Mouse (Mus musculus) spleen, adult 2 months (tissue): ENCODE measurements around the gene Nit1. TPM values are rescaled to one million over a fixed set of nuclear protein-coding genes. Genes with fewer than 3 reads are reported as not detected.

Source experiments
- DNase-seq, 2 experiments: peaks; one replicate each; pipeline versions ENCODE4 v3.0.0 to v3.0.0-alpha.2; 2012 to 2021; ENCODE audit warnings: low spot score in 2 of 2, low read depth in 1 of 2
- H3K27ac ChIP-seq: fragments of 200-500 bp; 2 replicates; pipeline ENCODE4 v1.5.1; 2012; ENCODE audit warnings: low read length, inconsistent platforms; ENCODE audit not compliant: insufficient read depth
- H3K27me3 ChIP-seq: fragments of 200-500 bp; 2 replicates; pipeline ENCODE4 v1.6.1; 2012; ENCODE audit warnings: mild to moderate bottlenecking, moderate library complexity, low read length, inconsistent platforms; ENCODE audit not compliant: control insufficient read depth, insufficient read depth
- H3K36me3 ChIP-seq: fragments of 200-500 bp; 2 replicates; pipeline ENCODE4 v1.6.1; 2012; ENCODE audit warnings: mild to moderate bottlenecking, low read length, inconsistent platforms; ENCODE audit not compliant: control insufficient read depth, insufficient read depth
- H3K4me1 ChIP-seq: fragments of 200-500 bp; 2 replicates; pipeline ENCODE4 v1.6.1; 2011; ENCODE audit warnings: inconsistent platforms; ENCODE audit not compliant: control insufficient read depth, insufficient read depth, insufficient read length
- H3K4me3 ChIP-seq: fragments of 200-500 bp; 2 replicates; pipeline ENCODE4 v1.5.1; 2011; ENCODE audit warnings: mild to moderate bottlenecking, inconsistent platforms; ENCODE audit not compliant: insufficient read depth, insufficient read length; ENCODE audit errors: extremely low read depth
- CTCF ChIP-seq: fragments of 200-500 bp; IDR thresholded peaks from 2 replicates; pipeline ENCODE4 v1.5.1; 2011; ENCODE audit warnings: mild to moderate bottlenecking, inconsistent platforms; ENCODE audit not compliant: insufficient read depth, insufficient read length, insufficient replicate concordance; ENCODE audit errors: extremely low read depth
- POLR2A ChIP-seq: fragments of 200-500 bp; IDR thresholded peaks from 2 replicates; pipeline ENCODE4 v1.6.1; 2011; ENCODE audit warnings: low read depth, low read length, inconsistent platforms
- WGBS: fragments of 180-500 bp; shearing (Covaris S2); methylation state at CpG from one replicate; pipeline ENCODE4 v1.1.7; 2018; 5-methylcytosine and 5-hydroxymethylcytosine counted together
- polyA plus RNA-seq: library from polyadenylated mRNA; depleted of rRNA; stranded (reverse); fragments of >200 nt; gene quantifications from 2 replicates; pipeline ENCODE4 v1.2.3, GENCODE M21; 2012

Nit1 gene
- polyA plus RNA-seq, 1 experiment = 22.6 TPM

DNA sequence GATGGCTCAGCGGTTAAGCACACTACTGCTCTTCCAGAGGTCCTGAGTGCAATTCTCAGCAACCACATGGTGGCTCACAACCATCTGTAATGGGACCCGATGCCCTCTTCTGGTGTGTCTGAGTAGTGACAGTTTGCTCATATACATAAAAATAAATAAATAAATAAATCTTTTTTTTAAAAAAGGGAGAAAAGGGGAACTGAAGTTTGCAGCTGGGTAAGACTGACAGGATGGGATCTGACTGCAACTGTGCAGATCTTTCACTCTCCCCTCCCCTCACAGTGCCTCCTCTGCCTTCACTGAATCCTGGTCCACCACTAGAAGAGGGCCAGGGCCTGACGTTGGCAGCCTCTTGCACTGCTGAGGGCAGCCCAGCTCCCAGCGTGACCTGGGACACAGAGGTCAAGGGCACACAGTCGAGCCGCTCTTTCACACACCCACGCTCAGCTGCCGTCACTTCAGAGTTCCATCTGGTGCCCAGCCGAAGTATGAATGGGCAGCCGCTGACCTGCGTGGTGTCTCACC lies 36.7 kb upstream of the Nit1 start:
- no peak overlapping the region for H3K4me3 ChIP-seq
- H3K27me3 ChIP-seq = no peaks in the 10 kb centered on the region
- no peaks in the 10 kb centered on the region for H3K36me3 ChIP-seq
- H3K27ac ChIP-seq = 0 out of 2 replicates have a peak overlapping the region, but pooled peaks have one; percentile 26
- H3K4me1 ChIP-seq = peaks cover 10% of the 10 kb centered on the region; the same call in 1 of the 2 replicates
- WGBS = 67% methylated on average over 11 of the region's 11 CpGs
- no peak for DNase-seq
- TF ChIP-seq CTCF = no peak
- no peak for TF ChIP-seq POLR2A

DNA sequence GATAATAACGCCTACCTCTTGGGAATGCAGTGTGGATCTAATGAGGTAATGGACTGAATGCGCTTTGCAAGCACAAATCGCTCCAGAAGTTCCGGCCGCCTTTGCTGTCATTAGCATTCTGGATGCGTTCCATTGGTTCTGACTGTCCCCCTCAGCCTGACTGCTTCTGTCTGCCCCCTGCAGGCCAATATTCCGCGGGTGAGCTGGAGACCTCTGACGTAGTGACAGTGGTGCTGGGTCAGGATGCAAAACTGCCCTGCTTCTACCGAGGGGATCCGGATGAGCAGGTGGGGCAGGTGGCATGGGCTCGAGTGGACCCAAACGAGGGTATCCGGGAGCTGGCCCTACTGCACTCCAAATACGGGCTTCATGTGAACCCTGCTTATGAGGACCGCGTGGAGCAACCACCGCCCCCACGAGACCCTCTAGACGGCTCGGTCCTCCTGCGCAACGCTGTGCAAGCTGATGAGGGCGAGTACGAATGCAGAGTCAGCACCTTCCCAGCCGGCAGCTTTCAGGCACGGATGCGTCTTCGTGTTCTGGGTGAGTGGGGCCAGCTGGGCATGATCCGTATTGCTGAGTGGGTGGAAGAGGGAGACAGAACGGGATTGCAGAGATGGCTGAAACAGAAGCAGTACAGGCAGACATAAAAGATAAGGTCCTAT lies 34.6 kb upstream of the Nit1 start:
- 18% methylated on average over 31 of the region's 31 CpGs for WGBS
- peak; percentile 75; the same call in 1 of the 2 replicates for TF ChIP-seq CTCF
- TF ChIP-seq POLR2A = no peak
- H3K27ac ChIP-seq = no peak overlapping the region
- no peaks in the 10 kb centered on the region for H3K36me3 ChIP-seq
- DNase-seq = peak; percentile 63 to 81
- peak overlapping the region; percentile 16; the same call in 1 of the 2 replicates for H3K4me3 ChIP-seq
- H3K27me3 ChIP-seq = no peaks in the 10 kb centered on the region
- peaks cover 10% of the 10 kb centered on the region; the same call in 1 of the 2 replicates for H3K4me1 ChIP-seq

DNA sequence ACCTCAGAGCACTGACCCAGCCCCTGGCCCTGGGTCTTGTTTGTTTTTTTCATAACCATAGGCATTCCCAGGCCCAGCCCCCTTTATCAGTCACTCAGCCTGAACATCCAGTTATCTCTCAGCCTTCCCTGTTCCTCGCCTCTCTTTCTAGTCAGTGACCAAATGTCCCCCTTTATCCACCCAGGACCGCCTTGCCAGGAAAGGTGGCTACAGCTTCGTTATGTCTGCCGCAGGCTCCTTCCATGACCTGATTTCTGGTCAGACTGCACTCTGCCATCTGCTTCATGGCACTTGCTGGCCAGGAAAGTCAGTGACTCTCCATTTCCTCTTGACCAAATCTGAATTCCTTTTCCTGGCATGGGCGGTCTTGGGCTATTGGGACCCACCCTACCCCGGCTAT lies 32.9 kb upstream of the Nit1 start:
- no peak overlapping the region for H3K4me3 ChIP-seq
- TF ChIP-seq POLR2A = no peak
- no peak for TF ChIP-seq CTCF
- peaks cover 10% of the 10 kb centered on the region; the same call in 1 of the 2 replicates for H3K4me1 ChIP-seq
- no peaks in the 10 kb centered on the region for H3K36me3 ChIP-seq
- DNase-seq = no peak
- H3K27ac ChIP-seq = no peak overlapping the region
- H3K27me3 ChIP-seq = no peaks in the 10 kb centered on the region
- WGBS = 94% methylated on average over 6 of the region's 6 CpGs

DNA sequence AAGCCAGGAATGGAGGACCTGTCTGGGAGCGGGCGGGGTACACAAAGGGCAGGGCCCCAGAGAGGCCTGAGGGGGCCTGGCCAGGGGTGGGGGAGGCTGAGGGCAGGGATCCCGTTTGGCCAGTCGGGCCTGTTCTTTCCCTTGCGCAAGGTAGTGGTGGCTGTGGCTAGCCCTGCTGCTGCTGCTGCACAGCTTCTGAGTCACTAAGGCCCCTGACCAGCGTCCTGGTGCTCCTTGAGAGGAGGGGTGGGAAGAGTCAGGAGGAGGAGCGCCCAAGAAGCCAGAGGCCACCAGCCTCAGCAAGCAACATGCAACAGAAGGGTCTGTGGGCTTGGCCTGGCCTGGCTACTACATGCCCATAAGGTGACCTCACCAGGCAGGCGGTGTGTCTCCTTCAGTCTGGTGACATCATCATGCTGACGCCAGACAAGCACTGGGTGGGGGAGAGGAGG lies 30.2 kb upstream of the Nit1 start:
- Histone ChIP-seq H3K4me3 (no peak overlapping the region), H3K27ac (no peak overlapping the region), H3K27me3 (no peaks in the 10 kb centered on the region), H3K36me3 (no peaks in the 10 kb centered on the region), H3K4me1 (peaks cover 3% of the 10 kb centered on the region; the same call in 1 of the 2 replicates)
- DNase-seq = no peak
- WGBS = 78% methylated on average over 9 of the region's 9 CpGs
- no peak for TF ChIP-seq CTCF
- TF ChIP-seq POLR2A = no peak

DNA sequence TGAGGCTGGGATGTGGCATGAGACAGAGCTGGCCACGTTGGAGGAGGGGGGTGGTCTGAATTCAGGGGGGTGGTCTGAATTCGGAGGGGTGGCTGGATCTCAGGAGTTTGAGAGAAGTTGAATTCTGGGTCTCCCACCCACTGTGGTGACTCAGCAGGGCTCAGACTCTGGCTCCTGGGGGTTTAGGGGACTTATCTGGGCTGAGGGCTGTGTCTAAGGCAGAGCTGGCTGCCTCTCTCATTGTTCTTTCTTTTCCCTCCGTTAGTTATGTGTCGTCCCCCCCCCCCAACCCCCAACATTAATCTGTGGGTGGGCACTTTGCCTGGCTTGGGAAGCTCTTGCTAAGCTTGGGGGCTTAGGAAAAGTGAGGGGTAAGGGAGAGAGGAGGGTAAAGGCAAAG lies 28.5 kb upstream of the Nit1 start:
- WGBS = 31% methylated on average over 4 of the region's 4 CpGs
- no peak overlapping the region for H3K27ac ChIP-seq
- no peaks in the 10 kb centered on the region for H3K4me1 ChIP-seq
- no peaks in the 10 kb centered on the region for H3K36me3 ChIP-seq
- H3K4me3 ChIP-seq = no peak overlapping the region
- H3K27me3 ChIP-seq = no peaks in the 10 kb centered on the region
- TF ChIP-seq CTCF (no peak), POLR2A (no peak)
- no peak for DNase-seq

DNA sequence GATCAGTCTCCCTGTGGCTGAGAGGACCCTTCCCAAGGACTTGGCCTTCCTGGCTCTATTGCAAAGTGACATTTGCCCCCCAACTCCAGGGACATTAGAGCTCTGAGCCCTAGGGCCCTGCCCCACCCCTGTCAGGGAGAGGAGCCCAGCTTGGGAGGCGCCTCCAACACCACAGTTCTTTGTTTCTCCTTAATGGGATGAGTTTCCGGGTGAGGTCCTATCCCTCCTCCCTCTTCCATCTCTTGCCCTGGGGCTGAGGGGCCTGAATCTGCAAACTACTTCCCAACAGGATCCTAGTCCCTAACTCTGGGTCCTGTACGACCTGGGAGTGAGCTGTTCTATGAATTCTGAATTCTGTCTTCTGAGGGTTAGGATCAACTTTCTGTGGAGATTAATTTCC lies 27.4 kb upstream of the Nit1 start:
- Histone ChIP-seq H3K36me3 (no peaks in the 10 kb centered on the region), H3K4me3 (no peak overlapping the region), H3K4me1 (no peaks in the 10 kb centered on the region), H3K27me3 (no peaks in the 10 kb centered on the region), H3K27ac (no peak overlapping the region)
- TF ChIP-seq CTCF (no peak), POLR2A (no peak)
- 86% methylated on average over 3 of the region's 3 CpGs for WGBS
- no peak for DNase-seq
